Comparison of ENCODE assay signal across 9 mouse cellular contexts in the genomic region with DNA sequence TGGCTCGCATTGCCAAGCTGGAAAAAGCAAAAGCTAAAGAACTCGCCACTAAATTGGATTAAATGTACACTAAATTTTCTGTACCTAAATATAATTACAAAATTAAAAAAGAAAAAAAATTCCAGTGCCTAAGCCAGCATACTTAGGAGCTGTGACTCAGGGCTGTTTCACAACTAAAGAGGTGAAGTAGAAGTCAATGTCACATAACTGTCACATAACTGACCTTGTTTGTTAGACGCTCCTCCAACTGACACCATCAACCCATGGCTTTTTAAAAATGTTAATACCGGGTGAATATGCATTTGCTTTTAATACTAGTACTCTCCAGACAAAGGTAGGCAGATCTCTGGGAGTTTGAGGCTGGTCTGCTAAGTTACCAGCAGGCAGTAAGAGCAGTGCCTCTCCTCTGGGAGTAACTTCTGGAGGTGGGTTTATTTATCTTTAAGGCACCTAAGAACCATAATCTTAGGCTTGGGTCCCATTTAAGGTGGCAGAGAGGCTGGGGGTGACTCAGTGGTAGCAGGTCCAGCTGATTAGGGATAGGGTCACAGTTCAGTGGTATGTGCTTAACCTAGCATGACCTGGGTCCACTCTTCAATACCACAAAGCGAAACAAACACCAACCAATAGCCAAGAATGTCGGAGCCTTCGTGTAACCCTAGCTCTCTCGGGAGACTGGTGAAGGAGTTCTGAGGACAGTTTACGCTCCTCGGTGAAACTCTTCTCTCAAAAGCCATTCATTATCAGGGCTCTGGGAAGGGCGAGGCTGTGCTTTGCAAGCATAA. TPM values are rescaled to one million over a fixed set of nuclear protein-coding genes. Genes with fewer than 3 reads are reported as not detected.
DNase-seq lines count a peak whose midpoint lies in the region; ATAC-seq lines count a peak whose summit lies in the region.
"Had no signal": no experiment of that assay in that cellular context is flagged by ENCODE, and none has a peak within 500 bp of the region (broad histone marks: within the 10 kb centered on the region; RNA-seq: fewer than 3 reads in every experiment).

No protein-coding gene starts in this region.

- no peaks in the 10 kb centered on the region for H3K27me3 ChIP-seq in kidney, embryonic 16.5 days (ENCODE audit: insufficient read depth, low read length)
- no peaks in the 10 kb centered on the region for H3K27me3 ChIP-seq in embryonic facial prominence, embryonic 15.5 days
- no peaks in the 10 kb centered on the region for H3K27me3 ChIP-seq in limb, embryonic 10.5 days (ENCODE audit: low read depth, poor library complexity, severe bottlenecking)
- no peaks in the 10 kb centered on the region for H3K27me3 ChIP-seq in neural tube, embryonic 14.5 days (ENCODE audit: control insufficient read depth, insufficient read depth, low read length)

- ATAC-seq in kidney, embryonic 16.5 days (ENCODE audit: low FRiP score, low TSS enrichment) = no peak
- no peak for ATAC-seq in embryonic facial prominence, embryonic 15.5 days (ENCODE audit: insufficient number of reproducible peaks, low FRiP score, low TSS enrichment, low read depth)
- ATAC-seq in neural tube, embryonic 14.5 days (ENCODE audit: low read depth) = no peak

- no peaks in the 10 kb centered on the region for H3K9me3 ChIP-seq in kidney, embryonic 16.5 days (ENCODE audit: low read length)
- H3K9me3 ChIP-seq in embryonic facial prominence, embryonic 15.5 days (replicated peaks) = no peaks in the 10 kb centered on the region
- no peaks in the 10 kb centered on the region for H3K9me3 ChIP-seq in limb, embryonic 10.5 days (replicated peaks)
- no peaks in the 10 kb centered on the region for H3K9me3 ChIP-seq in neural tube, embryonic 14.5 days (ENCODE audit: control insufficient read depth, low read length)

- peak overlapping the region; percentile 93 for H3K4me2 ChIP-seq in kidney, embryonic 16.5 days (replicated peaks; ENCODE audit: low read depth, low read length)
- H3K4me2 ChIP-seq in embryonic facial prominence, embryonic 15.5 days (replicated peaks) = peak overlapping the region; percentile 83
- peak overlapping the region; percentile 79 for H3K4me2 ChIP-seq in neural tube, embryonic 14.5 days (ENCODE audit: low read depth, low read length)

- H3K4me1 ChIP-seq in kidney, embryonic 16.5 days (ENCODE audit: insufficient read depth, low read length) = peaks cover 23% of the 10 kb centered on the region
- peaks cover 18% of the 10 kb centered on the region for H3K4me1 ChIP-seq in embryonic facial prominence, embryonic 15.5 days
- H3K4me1 ChIP-seq in limb, embryonic 10.5 days = peaks cover 12% of the 10 kb centered on the region
- peaks cover 9% of the 10 kb centered on the region for H3K4me1 ChIP-seq in neural tube, embryonic 14.5 days (ENCODE audit: control insufficient read depth, insufficient read depth, low read length)

- peak overlapping the region; percentile 74 for H3K4me3 ChIP-seq in kidney, embryonic 16.5 days (ENCODE audit: low read length)
- H3K4me3 ChIP-seq in embryonic facial prominence, embryonic 15.5 days (replicated peaks) = peak overlapping the region; percentile 85
- peak overlapping the region; percentile 95 for H3K4me3 ChIP-seq in limb, embryonic 10.5 days
- H3K4me3 ChIP-seq in neural tube, embryonic 14.5 days (ENCODE audit: low read depth, low read length) = no peak overlapping the region; the same call in 1 of the 2 replicates

- WGBS in kidney, embryonic 16.5 days = 48% methylated on average over 11 of the region's 11 CpGs
- WGBS in embryonic facial prominence, embryonic 15.5 days = 53% methylated on average over 11 of the region's 11 CpGs
- 75% methylated on average over 11 of the region's 11 CpGs for WGBS in limb, embryonic 10.5 days
- 77% methylated on average over 11 of the region's 11 CpGs for WGBS in neural tube, embryonic 14.5 days

- H3K36me3 ChIP-seq in kidney, embryonic 16.5 days (ENCODE audit: insufficient read depth, low read length) = peaks cover 3% of the 10 kb centered on the region
- peaks cover 8% of the 10 kb centered on the region for H3K36me3 ChIP-seq in embryonic facial prominence, embryonic 15.5 days
- H3K36me3 ChIP-seq in limb, embryonic 10.5 days = peaks cover 15% of the 10 kb centered on the region
- no peaks in the 10 kb centered on the region; the same call in 1 of the 2 replicates for H3K36me3 ChIP-seq in neural tube, embryonic 14.5 days (ENCODE audit: control insufficient read depth, insufficient read depth, low read length)

- H3K27ac ChIP-seq in kidney, embryonic 16.5 days (ENCODE audit: low read length) = no peak overlapping the region
- no peak overlapping the region for H3K27ac ChIP-seq in embryonic facial prominence, embryonic 15.5 days (replicated peaks)
- H3K27ac ChIP-seq in limb, embryonic 10.5 days = no peak overlapping the region
- no peak overlapping the region for H3K27ac ChIP-seq in neural tube, embryonic 14.5 days (ENCODE audit: low read depth, low read length)

- H3K9ac ChIP-seq in kidney, embryonic 16.5 days (replicated peaks; ENCODE audit: low read length) = peak overlapping the region; percentile 80
- H3K9ac ChIP-seq in embryonic facial prominence, embryonic 15.5 days = peak overlapping the region; percentile 79; the same call in 1 of the 2 replicates
- H3K9ac ChIP-seq in neural tube, embryonic 14.5 days (replicated peaks; ENCODE audit: low read depth, low read length) = peak overlapping the region; percentile 90; the same call in 1 of the 2 replicates

- DNase-seq in kidney, adult 18-20 months = no peak
- no peak for DNase-seq in limb, embryonic 10.5 days (ENCODE audit: low spot score)
- DNase-seq in embryo, embryonic 9.5 days (ENCODE audit: extremely low spot score) = no peak
- no peak for DNase-seq in gastrocnemius, postnatal 10 days
- DNase-seq in lung, postnatal 25 days (ENCODE audit: low spot score) = no peak

RNA-seq across cellular contexts. Expression of a gene that starts 1.5 kb away (rescaled TPM):
- polyA plus RNA-seq in kidney, embryonic 16.5 days (2015; fragmentation: Nextera tagmentation; extraction: Ambion mirVana) = 100 and 110 TPM in 2 replicates
- polyA plus RNA-seq in embryonic facial prominence, embryonic 15.5 days (2015; fragmentation: Nextera tagmentation; extraction: Ambion mirVana) = 78.0 and 80.7 TPM in 2 replicates
- polyA plus RNA-seq in limb, embryonic 10.5 days (2016; fragmentation: Nextera tagmentation; extraction: Ambion mirVana) = 51.2 and 65.5 TPM in 2 replicates
- 62.3 and 67.1 TPM in 2 replicates for polyA plus RNA-seq in neural tube, embryonic 14.5 days (2014; fragmentation: Nextera tagmentation; extraction: Ambion mirVana)
- total RNA-seq in gastrocnemius, postnatal 10 days (2021) = 100 to 1,000 TPM; 255 to 307 TPM

RNA-seq across cellular contexts. Expression of a gene that starts 1.5 kb away (rescaled TPM):
- 125 and 131 TPM in 2 replicates for polyA plus RNA-seq in kidney, embryonic 16.5 days (2015; fragmentation: Nextera tagmentation; extraction: Ambion mirVana)
- 81.7 and 92.5 TPM in 2 replicates for polyA plus RNA-seq in embryonic facial prominence, embryonic 15.5 days (2015; fragmentation: Nextera tagmentation; extraction: Ambion mirVana)
- polyA plus RNA-seq in limb, embryonic 10.5 days (2016; fragmentation: Nextera tagmentation; extraction: Ambion mirVana) = 195 and 198 TPM in 2 replicates
- 149 and 174 TPM in 2 replicates for polyA plus RNA-seq in neural tube, embryonic 14.5 days (2014; fragmentation: Nextera tagmentation; extraction: Ambion mirVana)
- 10 to 100 TPM; 32.5 to 33.1 TPM for total RNA-seq in gastrocnemius, postnatal 10 days (2021)

RNA-seq across cellular contexts. Expression of a gene that starts 20.6 kb away (rescaled TPM):
- polyA plus RNA-seq in kidney, embryonic 16.5 days (2015; fragmentation: Nextera tagmentation; extraction: Ambion mirVana) = 157 and 179 TPM in 2 replicates
- 132 and 135 TPM in 2 replicates for polyA plus RNA-seq in embryonic facial prominence, embryonic 15.5 days (2015; fragmentation: Nextera tagmentation; extraction: Ambion mirVana)
- polyA plus RNA-seq in limb, embryonic 10.5 days (2016; fragmentation: Nextera tagmentation; extraction: Ambion mirVana) = 201 and 208 TPM in 2 replicates
- 118 TPM in 2 replicates for polyA plus RNA-seq in neural tube, embryonic 14.5 days (2014; fragmentation: Nextera tagmentation; extraction: Ambion mirVana)
- 10 to 100 TPM; 37.6 to 43.6 TPM for total RNA-seq in gastrocnemius, postnatal 10 days (2021)

RNA-seq across cellular contexts. Expression of a gene that starts 26.4 kb away (rescaled TPM):
- polyA plus RNA-seq in kidney, embryonic 16.5 days (2015; fragmentation: Nextera tagmentation; extraction: Ambion mirVana) = 0.57 TPM in 1 of 2 replicates, not detected in the other
- not detected in 2 replicates for polyA plus RNA-seq in embryonic facial prominence, embryonic 15.5 days (2015; fragmentation: Nextera tagmentation; extraction: Ambion mirVana)
- not detected in 2 replicates for polyA plus RNA-seq in limb, embryonic 10.5 days (2016; fragmentation: Nextera tagmentation; extraction: Ambion mirVana)
- polyA plus RNA-seq in neural tube, embryonic 14.5 days (2014; fragmentation: Nextera tagmentation; extraction: Ambion mirVana) = 0.79 and 1.4 TPM in 2 replicates
- total RNA-seq in gastrocnemius, postnatal 10 days (2021) = not detected
- total RNA-seq: hematopoietic stem cell, adult 5-6 weeks had no signal

RNA-seq across cellular contexts. Expression of a gene that starts 39.5 kb away (rescaled TPM):
- 34.8 and 39.3 TPM in 2 replicates for polyA plus RNA-seq in kidney, embryonic 16.5 days (2015; fragmentation: Nextera tagmentation; extraction: Ambion mirVana)
- 31.0 and 31.1 TPM in 2 replicates for polyA plus RNA-seq in embryonic facial prominence, embryonic 15.5 days (2015; fragmentation: Nextera tagmentation; extraction: Ambion mirVana)
- polyA plus RNA-seq in limb, embryonic 10.5 days (2016; fragmentation: Nextera tagmentation; extraction: Ambion mirVana) = 23.4 and 33.1 TPM in 2 replicates
- 66.6 and 103 TPM in 2 replicates for polyA plus RNA-seq in neural tube, embryonic 14.5 days (2014; fragmentation: Nextera tagmentation; extraction: Ambion mirVana)
- 10 to 100 TPM; 11.4 TPM for total RNA-seq in gastrocnemius, postnatal 10 days (2021)
